18 mouse cellular contexts compared by ENCODE assay signal in genomic region chr7:108957734-108958133, GRCm38 (mm10). TPM values are rescaled to one million over a fixed set of nuclear protein-coding genes. Genes with fewer than 3 reads are reported as not detected.
"Had no signal": no experiment of that assay in that cellular context is flagged by ENCODE, and none has a peak within 500 bp of the region (broad histone marks: within the 10 kb centered on the region; RNA-seq: fewer than 3 reads in every experiment).

No protein-coding gene starts in this region.

- H3K27ac ChIP-seq: liver, embryonic 14.5 days; midbrain, embryonic 10.5 days; midbrain, embryonic 13.5 days; neural tube, embryonic 12.5 days; stomach, embryonic 15.5 days; stomach, postnatal 0 days had no signal

- H3K4me2 ChIP-seq: lung, embryonic 14.5 days; midbrain, embryonic 13.5 days; neural tube, embryonic 12.5 days; stomach, embryonic 15.5 days had no signal

- H3K4me1 ChIP-seq: midbrain, embryonic 10.5 days; midbrain, embryonic 13.5 days; neural tube, embryonic 12.5 days; stomach, embryonic 15.5 days had no signal

- H3K9ac ChIP-seq: liver, embryonic 14.5 days; lung, embryonic 14.5 days; midbrain, embryonic 13.5 days; neural tube, embryonic 12.5 days; stomach, embryonic 15.5 days had no signal

- H3K36me3 ChIP-seq: midbrain, embryonic 10.5 days; midbrain, embryonic 13.5 days; neural tube, embryonic 12.5 days; stomach, embryonic 15.5 days had no signal

- H3K4me3 ChIP-seq: midbrain, embryonic 10.5 days; midbrain, embryonic 13.5 days; myocyte; neural tube, embryonic 12.5 days; stomach, embryonic 15.5 days had no signal

- ATAC-seq: midbrain, embryonic 13.5 days; midbrain, embryonic 16.5 days had no signal

- DNase-seq: lung, adult 18-20 months; lung, embryonic 14.5 days; lung, postnatal 10 days; lung, postnatal 4 days; right cerebral cortex, postnatal 14 days; thymus, adult 2 months; thymus, postnatal 25 days; thymus, postnatal 4 days had no signal

- H3K9me3 ChIP-seq: midbrain, embryonic 10.5 days; midbrain, embryonic 13.5 days; neural tube, embryonic 12.5 days; stomach, embryonic 15.5 days had no signal

RNA-seq across cellular contexts. Expression of gene Tub, which starts 7.6 kb away (rescaled TPM):
- total RNA-seq: megakaryocyte-erythroid progenitor cell, adult 5-6 weeks had no signal
- polyA plus RNA-seq: myocyte had no signal

RNA-seq across cellular contexts. Expression of gene Nlrp10, which starts 27.8 kb away (rescaled TPM):
- polyA plus RNA-seq: midbrain, embryonic 10.5 days; midbrain, embryonic 13.5 days; midbrain, embryonic 16.5 days; neural tube, embryonic 12.5 days; neural tube, embryonic 14.5 days had no signal
